Mouse (Mus musculus) retina, embryonic 14.5 days (tissue): ENCODE measurements at regions not wholly inside any gene's neighbourhood (a gene's known extent, or its start where the extent isn't known, plus 50 kb on each side); places are given as distances from the start of the nearest gene placed in this dataset.

Source experiments
- DNase-seq: peaks from one replicate; pipeline ENCODE4 v3.0.0-alpha.2; 2015; ENCODE audit warnings: low spot score

DNA sequence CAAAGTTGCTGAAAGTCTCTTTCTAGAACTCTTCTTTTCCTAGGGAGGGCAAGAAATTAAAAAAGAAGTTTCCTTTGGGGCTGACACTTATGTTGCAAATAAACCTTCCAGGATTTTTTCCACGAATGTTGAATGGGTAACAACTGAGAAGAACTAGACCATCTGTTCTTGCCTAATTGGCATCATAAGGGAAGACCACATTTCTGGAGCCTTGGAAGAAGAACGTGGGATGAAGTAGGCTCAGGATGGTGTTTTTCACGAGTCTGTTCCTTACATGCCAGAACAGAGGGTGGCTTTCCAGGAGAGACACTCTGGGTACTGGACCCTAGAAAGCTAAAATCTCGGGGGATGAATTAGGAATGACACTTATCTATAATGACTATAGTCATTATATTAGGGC, 314.1 kb downstream of the Cog6 start:
- DNase-seq: no peak

DNA sequence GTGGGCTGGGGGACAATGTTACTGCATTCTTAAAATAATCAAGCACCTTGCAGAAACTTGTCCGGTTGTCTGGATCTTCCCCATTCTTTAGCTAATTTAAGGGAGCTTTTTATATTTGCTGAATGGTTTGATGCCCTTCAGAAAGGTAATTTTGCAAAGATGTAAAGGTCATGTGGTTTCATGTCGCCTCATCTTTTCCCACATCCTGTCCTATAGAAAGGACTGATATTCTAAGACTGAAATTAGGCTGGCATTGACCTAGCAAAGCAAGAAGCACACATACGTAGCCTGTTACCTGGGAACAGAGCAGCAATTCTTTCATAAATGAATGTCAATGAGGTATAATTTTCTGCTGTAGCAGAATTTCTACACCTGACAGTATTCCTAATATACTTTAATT, 315.4 kb downstream of the Cog6 start:
- no peak for DNase-seq

DNA sequence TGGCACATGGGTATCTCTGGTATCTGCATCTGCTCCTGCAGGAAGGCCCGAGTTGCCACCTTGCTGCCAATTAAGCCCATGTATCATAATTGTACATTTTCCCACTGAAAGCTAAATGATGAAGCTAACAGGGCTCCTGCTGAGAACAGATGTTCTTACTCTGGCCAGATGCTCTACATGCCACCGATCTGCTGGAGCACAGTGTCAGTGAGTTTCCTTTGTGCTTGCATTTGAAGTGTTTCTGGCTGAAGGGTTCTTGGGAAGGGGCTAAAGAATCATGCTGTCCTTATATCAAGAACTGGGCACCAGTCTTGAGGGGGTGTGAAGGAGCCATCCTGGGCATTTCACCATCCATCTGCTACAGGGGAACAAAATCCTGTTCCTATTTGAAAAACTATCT, 323.2 kb downstream of the Cog6 start:
- no peak for DNase-seq

DNA sequence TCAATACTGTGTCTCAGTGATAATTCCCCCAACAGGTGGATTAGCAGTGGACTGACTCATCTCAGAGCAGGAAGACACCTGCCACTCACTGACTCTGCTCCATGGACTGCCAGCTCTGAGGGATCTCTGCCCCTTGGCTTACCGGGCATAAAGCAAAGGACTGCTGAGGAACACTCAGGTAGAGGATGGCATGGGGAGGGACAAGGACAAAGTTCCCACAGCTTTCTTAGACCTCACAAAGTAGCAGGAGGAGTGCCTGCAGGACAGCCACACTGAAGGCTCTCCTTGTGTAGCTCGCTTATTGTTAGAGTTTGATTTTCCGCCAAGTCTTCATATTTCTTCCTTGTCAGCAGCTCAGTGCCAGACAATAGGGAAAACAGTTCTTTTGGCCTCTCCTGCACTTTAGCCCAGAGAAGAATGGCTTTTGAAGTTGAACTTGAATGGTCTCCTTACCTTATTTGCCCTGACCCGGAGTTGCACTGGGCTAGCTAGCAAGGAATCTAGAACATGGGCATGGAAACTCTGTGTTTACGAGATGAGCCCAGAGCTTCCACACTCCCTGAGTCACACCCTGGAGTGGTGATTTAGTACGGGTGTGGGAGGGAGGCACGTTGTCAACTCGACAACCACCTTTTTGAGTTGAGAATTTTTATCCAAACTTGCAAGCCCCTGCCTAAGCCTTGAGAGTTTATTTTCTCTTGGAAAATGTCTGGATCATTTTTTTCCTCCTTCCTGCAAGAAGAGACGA, 331.4 kb downstream of the Cog6 start:
- DNase-seq: no peak

DNA sequence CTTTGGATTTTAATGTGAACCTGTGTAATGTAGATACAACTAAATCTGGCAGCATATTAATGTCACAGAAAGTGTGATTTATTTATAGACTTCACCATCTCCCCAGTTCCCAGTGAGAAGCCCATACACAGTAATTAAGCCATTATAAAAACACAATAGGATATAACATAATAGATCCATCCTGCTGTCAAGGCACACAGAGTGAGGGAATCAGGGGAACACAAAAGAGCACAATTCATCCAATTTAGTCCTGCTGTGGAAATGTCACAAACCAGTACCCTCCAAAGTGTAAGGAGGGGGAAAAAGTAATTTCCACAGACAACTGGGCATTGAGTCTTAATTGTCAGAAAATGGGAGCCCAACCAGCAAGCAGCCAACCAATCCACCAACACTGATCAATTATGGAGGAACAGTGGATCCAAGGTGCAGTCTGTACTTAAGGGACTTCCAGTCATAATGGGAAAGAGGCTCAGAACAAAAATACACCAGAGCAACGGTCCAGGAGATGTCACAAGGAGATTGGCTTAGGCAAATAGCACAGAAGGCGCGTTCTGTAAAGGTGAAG, 336.1 kb downstream of the Cog6 start:
- peak; percentile 81 for DNase-seq

DNA sequence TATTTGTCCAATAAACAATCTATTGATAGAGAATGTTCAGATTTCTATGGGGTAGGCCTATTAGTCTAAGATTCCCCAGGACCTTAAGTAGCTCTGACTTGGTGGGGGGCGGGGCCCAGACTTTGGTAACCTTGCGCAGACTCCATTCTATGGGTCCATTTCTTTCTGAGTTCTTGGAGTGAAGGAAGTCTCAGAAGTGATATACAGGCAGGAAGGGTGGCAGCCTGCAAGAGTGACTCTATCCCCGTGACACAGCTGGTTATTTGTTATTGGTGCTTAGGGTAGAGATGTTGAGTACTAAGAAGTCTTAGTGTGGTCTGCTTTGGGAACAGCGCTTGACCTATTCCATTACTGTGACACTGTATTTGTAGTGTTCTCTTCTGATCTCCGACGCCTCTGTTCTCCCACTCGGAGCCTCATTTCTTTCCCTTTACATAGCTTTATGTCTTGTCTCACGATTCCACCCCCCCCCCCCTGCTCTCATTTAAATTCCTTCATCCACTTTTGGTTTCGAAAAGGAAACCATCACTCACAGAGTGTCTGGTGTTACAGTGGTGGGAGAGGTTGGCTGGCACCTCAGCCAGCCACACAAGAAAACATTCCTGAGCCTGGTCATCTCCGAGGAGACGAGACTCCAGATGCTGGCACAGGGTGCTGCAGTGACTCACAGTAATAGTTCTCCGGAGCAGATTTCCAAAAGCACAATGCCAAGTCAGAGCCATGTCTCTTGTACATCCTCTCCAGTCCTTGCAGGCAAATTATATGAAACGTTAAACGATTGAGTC, 340.0 kb downstream of the Cog6 start:
- no peak for DNase-seq

DNA sequence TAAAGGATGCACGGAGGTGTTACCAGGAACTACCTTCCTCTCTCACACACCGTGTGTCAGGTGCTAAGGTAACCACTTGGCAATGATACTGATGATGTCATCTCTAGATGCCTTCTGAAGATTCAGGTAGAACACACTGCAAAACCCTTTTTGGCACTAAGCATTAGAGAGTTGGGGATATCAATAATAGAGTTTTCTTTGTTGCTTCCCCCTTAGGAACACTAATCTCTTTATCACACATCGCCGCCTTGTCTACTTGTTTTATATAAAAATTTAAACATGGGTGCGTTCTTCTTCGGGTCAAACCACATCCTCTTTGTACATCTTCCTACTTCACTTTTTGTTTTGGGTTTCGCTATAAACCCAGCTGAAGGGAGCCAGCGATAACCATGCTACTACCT, 346.4 kb downstream of the Cog6 start:
- DNase-seq: no peak

DNA sequence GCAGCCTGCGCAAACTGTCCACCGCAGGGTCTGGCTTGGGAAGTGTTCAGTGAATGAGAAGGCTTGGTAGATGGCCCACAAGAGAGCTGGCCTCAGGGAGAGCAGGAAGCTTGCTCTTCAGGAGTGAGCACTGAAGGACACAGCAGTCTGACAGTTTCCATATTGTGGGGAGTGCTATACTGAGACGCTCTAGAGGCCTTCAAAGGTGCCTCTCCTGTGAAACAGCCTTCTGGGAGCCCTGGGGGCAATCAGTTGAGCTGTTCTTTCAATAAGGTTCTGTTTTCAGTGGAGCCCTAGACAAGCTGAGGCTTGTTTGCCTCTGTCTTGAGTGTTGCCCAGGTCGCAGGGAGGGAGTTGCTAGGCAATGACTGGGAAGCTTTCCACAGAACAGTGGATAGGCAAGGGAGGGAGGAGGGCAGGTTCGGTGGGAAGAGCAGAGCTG, 353.9 kb downstream of the Cog6 start:
- no peak for DNase-seq

DNA sequence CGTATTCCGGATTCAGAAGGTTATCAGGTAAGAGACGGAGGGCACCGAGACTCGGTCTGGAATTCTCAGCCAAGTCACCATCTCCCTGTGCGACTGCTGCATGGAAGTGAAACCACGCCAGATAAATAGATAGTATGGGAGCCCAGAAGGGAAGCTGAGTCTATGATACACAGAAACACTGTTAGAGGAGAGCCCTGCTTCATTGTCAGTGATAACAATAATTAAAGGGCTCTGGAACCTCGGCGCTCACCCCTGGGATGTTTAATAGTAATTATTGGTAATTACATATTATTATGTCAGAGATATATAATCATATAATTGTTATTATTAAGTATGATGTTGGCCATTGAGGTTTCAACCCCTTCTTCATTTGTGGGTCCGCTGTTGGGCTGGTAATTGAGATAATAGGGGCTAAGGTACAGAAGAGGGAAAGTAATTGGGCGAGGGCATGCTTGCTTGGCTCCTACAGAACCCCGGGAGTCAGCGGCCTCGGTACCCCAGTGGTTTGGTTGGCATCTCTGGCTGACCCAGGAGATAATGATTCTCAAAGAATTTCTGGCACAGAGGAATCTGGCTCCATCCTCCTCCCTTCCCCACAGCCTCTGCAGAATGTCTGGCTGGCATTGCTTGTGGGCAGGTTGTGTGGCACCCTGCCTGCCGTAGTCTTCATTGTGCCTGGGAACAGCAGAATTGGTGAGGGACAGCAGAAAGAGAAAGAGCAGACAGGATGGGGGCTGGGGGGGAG, 354.7 kb downstream of the Cog6 start:
- no peak for DNase-seq

DNA sequence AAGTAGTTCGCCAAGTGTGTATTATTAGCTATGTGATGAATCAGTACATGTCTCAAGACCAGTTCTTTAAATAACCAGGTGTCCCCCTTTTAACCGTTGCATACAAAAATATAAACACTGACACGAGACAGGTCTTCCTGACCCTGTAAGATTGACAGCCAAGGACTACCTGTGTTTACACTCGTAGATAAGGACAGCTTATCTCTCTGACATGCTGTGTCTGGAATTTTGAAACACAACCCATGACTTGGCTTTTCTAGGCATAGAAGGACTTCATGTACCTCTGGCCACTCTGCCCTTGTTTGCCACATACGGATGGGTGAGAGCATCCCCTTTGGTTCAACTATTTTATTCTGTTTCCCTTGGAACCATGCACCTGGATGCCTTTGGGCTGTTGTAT, 364.0 kb downstream of the Cog6 start:
- DNase-seq: no peak

DNA sequence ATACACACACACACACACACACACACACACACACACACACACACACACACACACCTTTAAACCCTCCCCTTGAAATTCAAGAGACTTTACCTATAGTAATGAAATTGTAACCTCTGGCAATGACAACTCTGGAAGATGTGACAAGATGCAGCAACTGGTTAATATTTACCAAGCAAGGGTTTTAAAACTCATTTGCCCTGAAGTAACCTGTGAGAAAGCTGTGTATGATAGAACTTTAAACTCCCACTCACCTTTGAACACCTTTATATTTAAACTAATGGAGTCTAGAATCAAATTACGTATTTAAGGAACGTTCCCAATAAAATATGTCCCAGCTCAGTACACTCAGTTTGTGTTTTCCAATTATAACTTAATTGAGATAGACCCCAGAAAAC, 364.6 kb downstream of the Cog6 start:
- DNase-seq: no peak

DNA sequence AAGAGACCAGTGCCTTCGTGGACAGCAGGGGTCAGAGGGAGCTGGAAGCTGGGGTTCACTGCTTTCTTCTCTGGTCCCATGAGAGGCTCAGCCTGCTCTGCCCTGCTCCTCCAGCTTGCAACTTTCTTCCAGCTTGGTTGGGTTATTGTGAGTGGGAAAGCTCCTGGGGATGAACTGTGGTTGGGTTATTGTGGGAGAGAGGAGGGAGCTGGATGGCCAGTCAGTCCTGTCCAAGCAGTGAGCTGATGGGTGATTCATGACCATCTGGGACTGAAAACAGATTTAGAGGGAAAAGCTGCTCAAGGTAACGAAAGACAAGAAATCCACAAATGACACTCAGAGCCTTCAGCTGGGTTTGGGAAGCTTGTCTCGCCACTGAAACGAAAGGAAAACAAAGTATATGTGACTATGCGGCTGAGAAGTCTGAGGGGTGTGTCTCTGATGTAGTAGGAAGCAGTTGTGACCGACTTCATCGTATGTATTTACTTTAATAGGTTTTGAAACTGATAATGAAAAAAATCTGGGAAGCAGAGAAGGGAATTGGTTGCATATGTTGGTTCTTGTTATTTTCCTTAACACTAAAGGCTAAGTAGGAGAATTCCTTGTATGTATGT, 365.1 kb downstream of the Cog6 start:
- DNase-seq: no peak

DNA sequence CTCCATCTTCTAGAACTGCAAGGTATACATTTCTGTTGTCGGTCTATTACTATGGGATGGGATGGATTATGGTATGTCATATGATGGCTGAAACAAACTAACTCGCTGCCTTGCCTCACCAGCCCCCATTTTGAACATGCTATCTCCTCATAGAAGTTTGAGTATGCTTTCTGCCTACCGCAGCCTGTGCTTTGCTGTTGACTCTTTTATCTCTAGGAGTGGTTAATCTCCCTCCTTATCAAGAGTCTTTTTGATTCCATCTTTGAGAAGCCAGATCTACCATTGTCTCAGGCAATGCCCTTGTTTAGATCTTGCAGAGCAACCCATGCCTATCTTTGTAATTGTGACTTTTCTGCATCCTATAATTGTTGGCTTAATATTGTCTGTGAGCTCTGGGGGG, 367.0 kb downstream of the Cog6 start:
- DNase-seq: no peak

DNA sequence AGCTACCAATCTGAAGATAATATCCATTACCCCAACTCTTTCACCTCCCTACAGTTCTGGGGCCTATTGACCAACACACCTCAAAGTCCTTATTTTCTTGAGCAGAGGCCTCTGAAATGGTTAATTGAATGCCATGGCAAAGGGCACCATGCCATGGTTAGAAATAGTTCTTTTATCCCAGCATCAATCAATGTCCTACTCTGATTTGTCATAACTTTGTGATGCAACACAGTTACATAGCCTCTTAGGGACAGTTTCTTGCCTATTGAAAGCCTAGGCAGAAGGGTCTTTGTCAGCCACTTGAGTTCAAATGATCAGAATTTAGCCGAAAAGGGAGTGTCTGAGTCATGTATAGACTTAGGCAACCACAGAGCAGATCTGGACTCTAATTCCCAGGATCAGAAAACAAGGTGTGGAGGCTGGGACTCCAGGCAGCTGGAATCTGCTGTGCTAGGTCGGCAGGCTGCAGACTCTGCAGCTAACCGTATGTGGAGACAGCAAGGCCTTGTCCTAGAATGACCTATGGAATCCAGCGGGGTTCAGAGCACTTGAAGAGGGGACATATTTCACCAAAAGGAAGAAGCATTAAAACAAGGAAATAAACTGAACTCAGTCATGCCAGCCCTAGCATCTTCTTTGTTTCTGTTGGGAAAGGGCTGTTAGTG, 368.1 kb downstream of the Cog6 start:
- no peak for DNase-seq

DNA sequence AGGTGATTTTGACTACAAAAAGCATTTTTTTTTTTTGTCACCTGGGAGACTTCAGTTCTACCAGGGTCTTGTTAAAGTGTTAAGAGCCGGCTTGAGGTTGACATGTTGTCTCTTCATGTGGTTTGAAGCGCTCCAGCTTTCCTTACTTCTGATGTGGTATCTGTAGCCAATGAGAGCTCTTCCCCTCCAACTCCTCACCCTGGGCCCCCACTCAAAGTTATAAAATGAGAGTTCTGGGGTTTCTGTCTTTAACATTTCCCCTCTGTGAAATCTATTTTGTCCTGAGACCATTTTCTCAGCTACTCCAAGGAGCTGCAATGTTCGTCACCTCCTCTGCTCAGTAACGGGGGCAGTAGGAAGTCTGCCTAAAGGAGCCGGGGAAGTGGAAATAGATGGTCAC, 369.1 kb downstream of the Cog6 start:
- DNase-seq: no peak

DNA sequence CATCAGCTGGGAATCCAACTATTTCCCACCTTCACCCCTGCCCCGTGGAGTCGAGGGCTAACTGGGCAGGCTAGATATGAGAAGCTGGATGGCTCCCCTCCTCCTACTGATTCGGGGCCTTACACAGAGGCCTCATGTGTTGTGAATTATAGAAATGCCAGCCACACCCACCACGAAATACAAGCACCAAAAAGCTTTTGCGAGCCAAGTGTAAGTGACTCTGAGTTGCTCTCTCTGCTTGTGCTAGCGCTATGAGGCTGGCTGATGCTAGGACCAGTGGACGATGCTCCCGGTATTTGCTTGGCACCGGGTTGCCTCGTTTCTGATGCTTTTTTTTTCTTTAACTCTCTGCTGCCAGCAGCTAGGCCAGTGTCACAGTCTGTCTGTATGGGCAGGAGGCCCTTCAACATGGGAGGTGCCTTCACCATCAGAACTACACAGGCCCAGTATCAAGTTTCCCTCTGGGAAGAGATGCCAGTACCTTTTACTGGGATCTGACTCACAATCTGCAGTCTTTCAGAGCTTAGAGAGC, 369.8 kb downstream of the Cog6 start:
- DNase-seq: no peak

DNA sequence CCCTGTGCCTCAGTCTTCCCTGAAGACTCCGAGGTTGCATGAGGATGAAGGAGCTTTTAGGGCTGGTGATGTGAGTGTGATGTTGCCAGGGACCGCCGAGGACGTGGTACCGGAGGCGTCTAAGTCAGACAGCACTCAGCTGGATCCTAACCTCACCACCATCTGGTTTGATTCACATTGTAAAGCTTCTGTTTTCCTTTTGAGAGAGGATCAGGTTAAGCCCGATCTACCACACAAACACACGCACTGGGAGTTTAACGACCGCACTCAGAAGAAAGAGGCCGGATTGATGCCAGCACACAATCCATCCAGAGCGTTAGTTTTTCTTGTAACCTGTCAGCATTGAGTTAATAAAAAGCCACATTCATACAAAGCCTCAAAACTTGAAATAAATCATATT, 371.9 kb downstream of the Cog6 start:
- no peak for DNase-seq

DNA sequence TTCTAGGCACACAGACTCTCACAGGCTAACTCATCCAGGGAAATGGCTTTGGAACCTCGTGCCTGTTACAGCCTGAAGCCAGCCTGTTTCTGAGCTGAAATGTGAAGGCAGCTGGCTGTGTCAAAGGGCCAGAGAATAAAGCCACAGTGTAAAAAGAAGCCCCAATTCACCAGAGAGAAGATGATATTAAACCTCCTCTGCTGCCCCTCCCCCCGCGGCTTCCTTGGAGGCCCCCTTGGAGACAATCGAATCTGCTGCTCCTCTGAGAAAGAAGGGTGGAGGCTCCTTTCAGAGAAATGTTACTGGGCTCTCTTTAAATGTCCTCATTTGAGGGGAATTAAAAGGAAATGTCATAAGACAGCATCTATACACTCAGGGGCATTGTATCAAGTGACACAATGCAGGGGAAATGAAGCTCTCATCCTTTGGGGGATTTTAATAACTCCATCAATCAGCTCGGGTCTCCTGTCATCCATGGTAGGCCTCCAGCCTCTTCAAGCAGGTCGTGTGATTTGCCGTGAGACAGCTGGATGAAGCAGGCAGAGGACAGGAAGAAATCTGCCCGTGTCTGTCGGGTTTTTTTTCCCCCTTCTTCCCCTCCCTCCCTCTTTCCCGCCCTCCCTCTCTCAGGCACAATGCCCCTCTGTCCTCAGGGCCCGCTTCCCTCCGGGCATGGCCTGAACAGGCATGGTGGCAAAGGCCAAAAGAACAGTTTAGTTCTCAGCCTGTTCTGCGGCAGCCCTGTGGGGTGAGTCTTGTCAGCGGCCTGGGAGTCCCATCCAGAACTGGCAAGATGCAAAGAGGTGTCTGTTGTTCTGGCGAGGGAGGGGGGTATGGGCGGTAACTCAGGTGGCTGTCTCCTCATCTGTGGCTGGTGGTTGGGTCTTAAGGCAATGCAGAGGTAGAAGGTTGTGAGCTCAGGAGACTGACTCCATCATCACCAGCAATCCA, 372.6 kb downstream of the Cog6 start:
- peak; percentile 57 for DNase-seq

DNA sequence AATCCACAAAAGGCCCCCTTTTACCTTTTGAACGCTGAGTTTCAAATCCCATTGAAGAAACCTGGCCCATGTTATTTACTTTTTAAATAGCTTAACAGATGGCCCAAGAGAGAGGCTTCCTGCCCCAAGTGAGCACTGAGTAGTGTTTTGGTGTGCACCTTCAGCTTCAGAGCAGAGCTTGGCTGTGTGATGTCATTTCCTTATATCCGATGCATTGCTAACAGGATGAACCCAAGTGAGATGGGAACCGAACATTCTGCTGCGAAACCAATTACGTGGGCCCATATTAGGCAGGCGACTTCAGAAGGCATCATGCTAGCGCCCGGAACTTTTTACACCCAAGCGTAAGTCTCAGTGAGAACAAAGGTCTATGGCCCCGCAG, 373.2 kb downstream of the Cog6 start:
- no peak for DNase-seq

DNA sequence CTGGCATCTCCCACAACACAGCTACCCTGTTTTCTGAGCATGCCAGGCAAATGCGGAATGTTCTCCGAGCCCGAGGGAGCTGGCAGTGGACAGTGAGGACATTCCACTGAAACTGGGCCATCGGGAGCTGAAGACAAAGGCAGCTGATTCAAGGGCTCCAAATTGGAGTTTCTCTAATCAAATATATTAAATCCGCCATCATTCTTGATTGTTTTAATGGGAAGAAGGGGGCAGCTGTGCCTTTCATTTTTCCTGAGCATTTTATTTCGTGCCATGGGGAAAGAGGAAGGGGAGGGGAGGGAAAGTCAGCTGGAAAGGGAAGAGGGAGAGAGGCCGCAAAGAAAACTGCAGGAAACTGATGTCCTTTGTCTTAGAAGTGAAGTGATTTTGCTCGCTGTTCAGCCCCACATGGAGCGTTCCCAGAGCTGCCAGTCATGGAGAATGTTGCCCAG, 373.9 kb downstream of the Cog6 start:
- peak; percentile 44 for DNase-seq
